Mouse (Mus musculus): Measurements from ENCODE around the gene S100a14. TPM values are rescaled to one million over a fixed set of nuclear protein-coding genes. Genes with fewer than 3 reads are reported as not detected.
A peak's percentile ranks its signal among the peaks of the same experiment; 100 is the strongest.

The S100a14 gene
- polyA plus RNA-seq, 1 experiment: 0.88 TPM

DNA sequence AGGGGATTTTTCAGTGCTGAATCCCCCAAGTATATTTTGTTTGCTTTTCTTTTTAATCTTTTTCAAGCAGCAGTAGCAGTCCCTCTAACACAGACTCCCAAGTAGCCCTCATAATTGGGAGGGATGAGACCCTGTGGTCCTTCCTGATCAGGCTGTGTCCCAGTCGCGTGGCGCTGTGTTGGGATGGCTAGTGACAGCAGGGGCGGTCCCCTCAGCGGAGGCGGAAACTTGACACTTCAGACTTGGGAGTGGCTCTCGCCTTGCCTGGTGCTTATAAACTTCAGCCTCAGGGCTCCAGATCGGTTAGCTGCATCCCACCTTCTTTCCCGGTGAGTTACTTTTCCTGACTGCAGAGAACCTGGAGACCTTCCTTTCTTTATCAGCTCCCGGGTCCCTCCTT lies 12.0 kb upstream of the S100a14 start:
- Histone ChIP-seq H3K4me1 (ENCODE audit: control insufficient read depth, insufficient read depth, low read length) (peaks cover 5% of the 10 kb centered on the region), H3K4me3 (ENCODE audit: low read depth, low read length) (peak overlapping the region; percentile 48), H3K27ac (ENCODE audit: insufficient read depth, low read length) (no peak overlapping the region), H3K9me3 (replicated peaks; ENCODE audit: control insufficient read depth, insufficient read depth, low read length, poor library complexity, severe bottlenecking) (no peaks in the 10 kb centered on the region), H3K9ac (ENCODE audit: low read depth, poor library complexity, severe bottlenecking) (no peak overlapping the region), H3K27me3 (ENCODE audit: control insufficient read depth, insufficient read depth, low read length, poor library complexity, severe bottlenecking) (no peaks in the 10 kb centered on the region), H3K36me3 (ENCODE audit: control insufficient read depth, insufficient read depth, low read length, poor library complexity, severe bottlenecking) (no peaks in the 10 kb centered on the region)
- peak; percentile 56 for TF ChIP-seq EP300 (IDR thresholded peaks at IDR 0.05; ENCODE audit: insufficient read depth, low read depth, low read length)
- TF ChIP-seq POLR2A (IDR thresholded peaks at IDR 0.05; ENCODE audit: insufficient read depth, low read length): no peak

DNA sequence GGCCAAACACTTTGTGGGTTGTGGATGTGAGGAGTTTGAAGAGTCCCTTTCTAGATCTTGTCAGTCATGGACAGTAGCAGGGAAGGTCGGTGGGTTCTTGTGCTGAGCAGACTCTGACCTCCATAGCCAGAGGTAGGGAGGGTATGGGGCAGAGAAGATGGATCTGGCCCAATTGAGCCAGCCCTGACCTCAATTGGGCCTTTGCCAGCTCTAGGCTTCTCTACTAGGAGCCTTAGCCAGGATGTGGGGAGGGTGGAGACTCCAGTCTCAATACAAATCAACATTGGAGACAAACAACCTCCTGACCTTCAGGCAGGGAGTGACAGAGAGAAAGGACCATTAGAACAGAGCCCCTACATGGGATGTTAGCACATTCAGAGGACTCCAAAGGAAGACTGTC lies 11.4 kb upstream of the S100a14 start:
- Histone ChIP-seq H3K27ac (ENCODE audit: insufficient read depth, low read length) (no peak overlapping the region), H3K27me3 (ENCODE audit: control insufficient read depth, insufficient read depth, low read length, poor library complexity, severe bottlenecking) (no peaks in the 10 kb centered on the region), H3K9me3 (replicated peaks; ENCODE audit: control insufficient read depth, insufficient read depth, low read length, poor library complexity, severe bottlenecking) (no peaks in the 10 kb centered on the region), H3K36me3 (ENCODE audit: control insufficient read depth, insufficient read depth, low read length, poor library complexity, severe bottlenecking) (no peaks in the 10 kb centered on the region), H3K4me3 (ENCODE audit: low read depth, low read length) (peak overlapping the region; percentile 48), H3K4me1 (ENCODE audit: control insufficient read depth, insufficient read depth, low read length) (peaks cover 5% of the 10 kb centered on the region), H3K9ac (ENCODE audit: low read depth, poor library complexity, severe bottlenecking) (no peak overlapping the region)
- no peak for TF ChIP-seq CTCF (IDR thresholded peaks at IDR 0.05; ENCODE audit: low read depth, low read length)
- TF ChIP-seq POLR2A (IDR thresholded peaks at IDR 0.05; ENCODE audit: insufficient read depth, low read length): no peak
- no peak for TF ChIP-seq EP300 (IDR thresholded peaks at IDR 0.05; ENCODE audit: insufficient read depth, low read depth, low read length)

DNA sequence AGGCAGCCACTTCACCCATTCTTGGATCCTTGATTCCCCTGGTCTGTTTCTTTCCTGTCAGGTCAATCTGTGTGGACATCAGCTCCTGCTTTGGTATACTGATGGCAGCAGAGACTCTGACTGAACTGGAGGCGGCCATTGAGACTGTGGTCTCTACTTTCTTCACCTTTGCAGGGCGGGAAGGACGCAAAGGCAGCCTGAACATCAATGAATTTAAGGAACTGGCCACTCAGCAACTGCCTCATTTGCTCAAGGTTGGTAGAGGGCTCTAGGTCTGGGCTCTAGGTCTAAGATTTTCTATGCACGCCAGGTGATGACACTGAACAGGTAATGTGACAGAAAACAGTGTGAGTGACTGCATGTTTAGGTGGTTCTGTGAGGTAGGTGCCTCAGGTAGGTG lies 10.9 kb upstream of the S100a14 start:
- H3K27ac ChIP-seq (ENCODE audit: insufficient read depth, low read length): no peak overlapping the region
- H3K4me3 ChIP-seq (ENCODE audit: low read depth, low read length): no peak overlapping the region
- no peaks in the 10 kb centered on the region for H3K27me3 ChIP-seq (ENCODE audit: control insufficient read depth, insufficient read depth, low read length, poor library complexity, severe bottlenecking)
- no peak overlapping the region for H3K9ac ChIP-seq (ENCODE audit: low read depth, poor library complexity, severe bottlenecking)
- TF ChIP-seq CTCF (IDR thresholded peaks at IDR 0.05; ENCODE audit: low read depth, low read length): no peak
- no peak for TF ChIP-seq EP300 (IDR thresholded peaks at IDR 0.05; ENCODE audit: insufficient read depth, low read depth, low read length)
- TF ChIP-seq POLR2A (IDR thresholded peaks at IDR 0.05; ENCODE audit: insufficient read depth, low read length): no peak
- no peaks in the 10 kb centered on the region for H3K36me3 ChIP-seq (ENCODE audit: control insufficient read depth, insufficient read depth, low read length, poor library complexity, severe bottlenecking)
- peaks cover 5% of the 10 kb centered on the region for H3K4me1 ChIP-seq (ENCODE audit: control insufficient read depth, insufficient read depth, low read length)
- H3K9me3 ChIP-seq (replicated peaks; ENCODE audit: control insufficient read depth, insufficient read depth, low read length, poor library complexity, severe bottlenecking): no peaks in the 10 kb centered on the region

DNA sequence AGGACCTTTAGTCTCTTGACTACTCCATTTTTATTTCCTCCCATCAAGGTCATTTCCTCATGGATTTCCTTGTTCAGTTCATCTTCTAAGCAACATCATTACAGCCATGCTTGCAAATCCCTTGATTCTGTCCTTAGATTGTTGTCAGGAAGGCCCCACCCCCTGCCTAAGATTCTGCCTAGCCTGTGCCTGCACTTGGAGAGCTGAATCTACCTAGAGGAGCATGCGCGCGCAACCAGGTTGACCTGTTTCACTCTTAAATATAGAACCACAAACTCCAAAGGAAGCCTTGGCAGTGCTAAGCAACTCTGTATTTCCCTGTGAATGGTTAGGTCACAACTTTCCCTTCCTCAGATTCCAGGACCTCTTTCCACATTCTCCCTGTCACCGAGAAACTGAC lies 8.9 kb upstream of the S100a14 start:
- Histone ChIP-seq H3K4me3 (ENCODE audit: low read depth, low read length) (no peak overlapping the region), H3K9me3 (replicated peaks; ENCODE audit: control insufficient read depth, insufficient read depth, low read length, poor library complexity, severe bottlenecking) (no peaks in the 10 kb centered on the region), H3K27ac (ENCODE audit: insufficient read depth, low read length) (no peak overlapping the region), H3K9ac (ENCODE audit: low read depth, poor library complexity, severe bottlenecking) (no peak overlapping the region), H3K4me1 (ENCODE audit: control insufficient read depth, insufficient read depth, low read length) (peaks cover 5% of the 10 kb centered on the region), H3K27me3 (ENCODE audit: control insufficient read depth, insufficient read depth, low read length, poor library complexity, severe bottlenecking) (no peaks in the 10 kb centered on the region), H3K36me3 (ENCODE audit: control insufficient read depth, insufficient read depth, low read length, poor library complexity, severe bottlenecking) (no peaks in the 10 kb centered on the region)
- no peak for TF ChIP-seq POLR2A (IDR thresholded peaks at IDR 0.05; ENCODE audit: insufficient read depth, low read length)
- no peak for TF ChIP-seq CTCF (IDR thresholded peaks at IDR 0.05; ENCODE audit: low read depth, low read length)
- TF ChIP-seq EP300 (IDR thresholded peaks at IDR 0.05; ENCODE audit: insufficient read depth, low read depth, low read length): no peak

DNA sequence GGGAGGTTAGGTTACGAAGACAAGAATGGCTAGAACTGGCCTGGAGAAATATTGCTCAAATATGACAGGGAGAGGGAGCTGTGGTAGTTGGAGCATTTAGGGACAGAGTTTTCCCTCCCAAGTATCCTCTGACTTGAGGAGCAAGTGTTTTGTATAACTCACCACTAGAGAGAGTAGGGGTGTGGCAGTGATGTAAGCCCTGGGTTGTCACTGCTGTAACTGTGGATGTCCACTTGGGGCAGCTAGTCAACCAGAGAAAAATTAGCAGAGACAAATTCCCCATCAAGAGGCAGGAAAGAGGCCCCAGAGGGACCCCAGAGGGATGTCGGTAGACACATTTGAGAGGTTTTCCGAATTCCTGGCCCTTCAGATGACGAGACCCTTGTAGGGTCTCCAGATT lies 1.2 kb upstream of the S100a14 start:
- no peak overlapping the region for H3K9ac ChIP-seq (ENCODE audit: low read depth, poor library complexity, severe bottlenecking)
- no peaks in the 10 kb centered on the region for H3K36me3 ChIP-seq (ENCODE audit: control insufficient read depth, insufficient read depth, low read length, poor library complexity, severe bottlenecking)
- no peaks in the 10 kb centered on the region for H3K9me3 ChIP-seq (replicated peaks; ENCODE audit: control insufficient read depth, insufficient read depth, low read length, poor library complexity, severe bottlenecking)
- H3K4me1 ChIP-seq (ENCODE audit: control insufficient read depth, insufficient read depth, low read length): peaks cover 2% of the 10 kb centered on the region
- no peak overlapping the region for H3K4me3 ChIP-seq (ENCODE audit: low read depth, low read length)
- H3K27me3 ChIP-seq (ENCODE audit: control insufficient read depth, insufficient read depth, low read length, poor library complexity, severe bottlenecking): no peaks in the 10 kb centered on the region; the same call in 1 of the 2 replicates
- no peak overlapping the region for H3K27ac ChIP-seq (ENCODE audit: insufficient read depth, low read length)
- TF ChIP-seq EP300 (IDR thresholded peaks at IDR 0.05; ENCODE audit: insufficient read depth, low read depth, low read length): no peak
- TF ChIP-seq CTCF (IDR thresholded peaks at IDR 0.05; ENCODE audit: low read depth, low read length): peak; percentile 39
- TF ChIP-seq POLR2A (IDR thresholded peaks at IDR 0.05; ENCODE audit: insufficient read depth, low read length): no peak

DNA sequence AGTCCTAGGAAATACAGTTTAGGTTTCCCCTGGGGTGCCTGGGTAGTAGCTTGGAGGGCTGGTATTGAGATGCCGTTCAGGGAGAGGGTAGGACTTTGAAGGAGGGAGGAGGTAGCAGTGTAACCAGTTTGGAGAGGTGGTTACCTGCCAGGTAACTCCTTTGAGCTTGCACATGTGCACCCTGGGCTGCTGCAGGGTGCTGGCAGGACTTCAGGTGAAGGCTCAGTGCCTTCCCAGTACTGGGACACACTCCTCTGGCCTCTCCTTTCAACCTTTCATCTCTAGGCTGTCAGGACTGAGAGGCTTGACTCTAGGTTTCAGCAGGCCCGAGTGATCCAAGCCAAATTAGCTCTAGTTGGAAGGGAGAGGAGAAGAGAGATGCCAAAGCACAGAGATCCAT lies 580 bp upstream of the S100a14 start:
- Histone ChIP-seq H3K27me3 (ENCODE audit: control insufficient read depth, insufficient read depth, low read length, poor library complexity, severe bottlenecking) (no peaks in the 10 kb centered on the region; the same call in 1 of the 2 replicates), H3K4me3 (ENCODE audit: low read depth, low read length) (no peak overlapping the region), H3K27ac (ENCODE audit: insufficient read depth, low read length) (no peak overlapping the region), H3K9me3 (replicated peaks; ENCODE audit: control insufficient read depth, insufficient read depth, low read length, poor library complexity, severe bottlenecking) (no peaks in the 10 kb centered on the region), H3K9ac (ENCODE audit: low read depth, poor library complexity, severe bottlenecking) (no peak overlapping the region), H3K4me1 (ENCODE audit: control insufficient read depth, insufficient read depth, low read length) (peaks cover 2% of the 10 kb centered on the region), H3K36me3 (ENCODE audit: control insufficient read depth, insufficient read depth, low read length, poor library complexity, severe bottlenecking) (no peaks in the 10 kb centered on the region)
- TF ChIP-seq EP300 (IDR thresholded peaks at IDR 0.05; ENCODE audit: insufficient read depth, low read depth, low read length): no peak
- TF ChIP-seq POLR2A (IDR thresholded peaks at IDR 0.05; ENCODE audit: insufficient read depth, low read length): no peak
- TF ChIP-seq CTCF (IDR thresholded peaks at IDR 0.05; ENCODE audit: low read depth, low read length): no peak

Measured in ES-Bruce4 (cell line).